ENCODE assay signal across 11 mouse cellular contexts in genomic region chr1:146792826-146793225, GRCm38 (mm10).
DNase-seq lines count a peak whose midpoint lies in the region; ATAC-seq and TF ChIP-seq lines count a peak whose summit lies in the region.
"Had no signal": no experiment of that assay in that cellular context is flagged by ENCODE, and none has a peak within 500 bp of the region (broad histone marks: within the 10 kb centered on the region; RNA-seq: fewer than 3 reads in every experiment).

No protein-coding gene starts in this region.

- H3K4me2 ChIP-seq in lung, embryonic 14.5 days = no peak overlapping the region
- H3K4me2 ChIP-seq: heart, embryonic 13.5 days had no signal

- TF ChIP-seq CTCF in lung, embryonic 14.5 days (IDR thresholded peaks at IDR 0.05; ENCODE audit: low read depth) = no peak

- intact Hi-C loops in left cerebral cortex, postnatal 14 days (cut with DNase I) = no loop called here

- DNase-seq in frontal cortex, adult 2 months (ENCODE audit: extremely low spot score in 1 of 2, low spot score in 1 of 2) = peak; percentile 7 to 80
- no peak for DNase-seq in frontal cortex, postnatal 14 days (ENCODE audit: low spot score in 2 of 2)
- DNase-seq in lung, embryonic 14.5 days = peak; percentile 56
- no peak for DNase-seq in lung, postnatal 36 days
- DNase-seq in cerebellum, postnatal 10 days = peak; percentile 73 to 76
- DNase-seq in left cerebral cortex, postnatal 14 days (ENCODE audit: low spot score in 2 of 2) = peak; percentile 24 to 51
- no peak for DNase-seq in Muller cell, postnatal 12 days (ENCODE audit: inconsistent ontology term)
- DNase-seq: kidney, postnatal 25 days; lung, postnatal 10 days; thymus, postnatal 14 days had no signal

- no peaks in the 10 kb centered on the region for H3K9me3 ChIP-seq in lung, embryonic 14.5 days (ENCODE audit: low read depth, low read length)
- H3K9me3 ChIP-seq: heart, embryonic 13.5 days had no signal

- no peak for ATAC-seq in lung, embryonic 14.5 days (ENCODE audit: insufficient read depth)

- H3K27ac ChIP-seq in lung, embryonic 14.5 days (ENCODE audit: low read depth) = no peak overlapping the region
- H3K27ac ChIP-seq: heart, embryonic 13.5 days had no signal

- no peaks in the 10 kb centered on the region for H3K27me3 ChIP-seq in lung, embryonic 14.5 days (ENCODE audit: insufficient read depth, low read length)
- H3K27me3 ChIP-seq: heart, embryonic 13.5 days had no signal

- no peak overlapping the region for H3K4me3 ChIP-seq in lung, embryonic 14.5 days (ENCODE audit: low read depth, low read length)
- H3K4me3 ChIP-seq: heart, embryonic 13.5 days had no signal

- H3K4me1 ChIP-seq in lung, embryonic 14.5 days (ENCODE audit: insufficient read depth) = no peaks in the 10 kb centered on the region
- H3K4me1 ChIP-seq: heart, embryonic 13.5 days had no signal

- no peaks in the 10 kb centered on the region for H3K36me3 ChIP-seq in lung, embryonic 14.5 days (ENCODE audit: insufficient read depth)
- H3K36me3 ChIP-seq: heart, embryonic 13.5 days had no signal

- no peak overlapping the region for H3K9ac ChIP-seq in lung, embryonic 14.5 days
- H3K9ac ChIP-seq: heart, embryonic 13.5 days had no signal

Comparison
In these comparisons a context has a peak if more than half of its experiments do, and no peak if none do; other contexts are left out.
1. DNase-seq: peak in frontal cortex, adult 2 months (2 of 2), lung, embryonic 14.5 days (single experiment), cerebellum, postnatal 10 days (2 of 2) and left cerebral cortex, postnatal 14 days (2 of 2); none in frontal cortex, postnatal 14 days (0 of 2), lung, postnatal 36 days (single experiment) and Muller cell, postnatal 12 days (single experiment).